Mouse (Mus musculus): ENCODE data around the gene Adam1b. TPM values are rescaled to one million over a fixed set of nuclear protein-coding genes. Genes with fewer than 3 reads are reported as not detected.

Adam1b gene
- not detected in 2 replicates for total RNA-seq (2014; rRNA removed; ENCODE audit: low replicate concordance)
- 0.14 TPM in 2 replicates for polyA plus RNA-seq (2015; fragmentation: Nextera tagmentation; extraction: Ambion mirVana)

DNA sequence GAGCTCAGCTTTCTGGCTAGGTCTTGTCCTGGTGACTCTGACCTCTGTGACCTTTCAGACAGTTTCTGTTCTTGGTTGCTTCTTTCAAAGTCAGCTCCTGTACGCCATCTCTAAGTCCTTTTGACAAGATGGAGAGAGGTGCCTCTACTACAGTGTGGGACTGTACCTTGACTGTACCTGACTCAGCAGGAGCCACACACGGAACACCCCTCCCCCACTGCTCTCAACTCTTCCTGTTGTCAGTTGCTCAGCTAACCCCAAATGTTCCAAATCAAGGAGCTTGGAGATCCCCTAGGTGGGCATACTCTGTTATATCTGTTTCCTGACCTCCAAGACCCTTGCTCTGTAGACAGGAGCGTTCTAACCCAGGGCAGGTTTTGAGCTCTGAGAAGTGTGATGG is at the start of gene Adam1b:
Gene Adam1b (minus strand): TSS at position 205 of the 400 bp plus-strand sequence.
- no peak for ATAC-seq (ENCODE audit: insufficient read depth, low read depth)
- no peak for TF ChIP-seq EP300 (IDR thresholded peaks at IDR 0.05; ENCODE audit: low read depth)
- no peak for TF ChIP-seq CTCF (IDR thresholded peaks at IDR 0.05; ENCODE audit: low read depth)
- 72% methylated on average over 3 of the region's 3 CpGs for WGBS
- Histone ChIP-seq H3K4me1 (ENCODE audit: control insufficient read depth, insufficient read depth) (peaks cover 5% of the 10 kb centered on the region; the same call in 1 of the 2 replicates), H3K9me3 (replicated peaks; ENCODE audit: control insufficient read depth, low read length) (no peaks in the 10 kb centered on the region), H3K36me3 (replicated peaks; ENCODE audit: control insufficient read depth, insufficient read depth, low read length) (no peaks in the 10 kb centered on the region), H3K27me3 (ENCODE audit: control insufficient read depth, insufficient read depth, low read length) (no peaks in the 10 kb centered on the region), H3K4me2 (ENCODE audit: low read depth, low read length) (no peak within 1 kb of the TSS), H3K27ac (ENCODE audit: low read depth) (no peak within 1 kb of the TSS), H3K4me3 (ENCODE audit: low read depth, low read length) (no peak within 1 kb of the TSS), H3K9ac (replicated peaks; ENCODE audit: low read depth, low read length) (no peak within 1 kb of the TSS)
- no peak for DNase-seq (ENCODE audit: low spot score)

DNA sequence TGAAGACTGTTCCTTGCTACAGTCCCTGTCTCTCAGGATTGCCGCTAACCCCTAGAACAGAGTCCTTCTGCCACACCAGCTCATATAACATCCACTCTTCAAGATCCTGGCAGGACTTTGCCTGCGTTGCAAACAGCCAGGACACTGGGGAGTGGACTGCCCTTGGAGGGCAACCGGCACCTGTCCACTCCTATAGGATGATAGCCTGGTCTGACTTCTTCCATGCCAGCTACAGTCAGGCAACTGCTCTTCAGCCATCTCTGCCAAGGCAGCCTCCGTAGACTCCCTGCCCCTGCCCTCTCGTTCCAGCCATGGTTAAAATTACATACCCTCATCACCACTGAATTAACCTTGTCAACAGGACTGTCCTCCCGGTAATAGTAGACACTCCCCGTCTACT is 46.0 kb upstream of the Adam1b start:
- Histone ChIP-seq H3K9ac (replicated peaks; ENCODE audit: low read depth, low read length) (no peak overlapping the region), H3K36me3 (replicated peaks; ENCODE audit: control insufficient read depth, insufficient read depth, low read length) (no peaks in the 10 kb centered on the region), H3K4me3 (ENCODE audit: low read depth, low read length) (no peak overlapping the region), H3K4me1 (ENCODE audit: control insufficient read depth, insufficient read depth) (peaks cover 10% of the 10 kb centered on the region), H3K27me3 (ENCODE audit: control insufficient read depth, insufficient read depth, low read length) (no peaks in the 10 kb centered on the region), H3K9me3 (replicated peaks; ENCODE audit: control insufficient read depth, low read length) (no peaks in the 10 kb centered on the region), H3K27ac (ENCODE audit: low read depth) (no peak overlapping the region), H3K4me2 (ENCODE audit: low read depth, low read length) (no peak overlapping the region)
- WGBS = 73% methylated on average over 7 of the region's 7 CpGs
- ATAC-seq (ENCODE audit: insufficient read depth, low read depth) (no peak), DNase-seq (ENCODE audit: low spot score) (no peak)
- TF ChIP-seq EP300 (IDR thresholded peaks at IDR 0.05; ENCODE audit: low read depth) = no peak
- no peak for TF ChIP-seq CTCF (IDR thresholded peaks at IDR 0.05; ENCODE audit: low read depth)

DNA sequence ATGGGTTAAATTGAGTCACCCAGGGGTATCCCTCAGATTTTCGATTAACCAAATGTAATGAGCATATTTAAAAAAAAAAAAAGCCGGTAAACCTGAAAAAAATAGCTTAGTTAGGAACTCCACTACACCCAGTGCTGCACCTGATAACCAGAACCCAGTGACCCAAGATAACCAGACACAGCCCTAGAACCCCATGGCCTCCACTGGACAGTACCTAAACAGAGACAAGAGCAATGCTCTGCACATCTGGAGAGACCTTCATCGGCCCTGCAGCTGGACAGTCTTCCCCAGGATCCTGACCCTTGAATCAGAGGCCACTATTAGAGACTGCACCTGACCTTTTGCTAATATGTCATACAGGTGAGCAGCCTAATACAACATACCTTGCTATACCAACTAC is 43.8 kb upstream of the Adam1b start:
- Histone ChIP-seq H3K9me3 (replicated peaks; ENCODE audit: control insufficient read depth, low read length) (no peaks in the 10 kb centered on the region), H3K9ac (replicated peaks; ENCODE audit: low read depth, low read length) (no peak overlapping the region), H3K27me3 (ENCODE audit: control insufficient read depth, insufficient read depth, low read length) (no peaks in the 10 kb centered on the region), H3K36me3 (replicated peaks; ENCODE audit: control insufficient read depth, insufficient read depth, low read length) (no peaks in the 10 kb centered on the region), H3K4me3 (ENCODE audit: low read depth, low read length) (no peak overlapping the region), H3K4me1 (ENCODE audit: control insufficient read depth, insufficient read depth) (peaks cover 14% of the 10 kb centered on the region), H3K4me2 (ENCODE audit: low read depth, low read length) (no peak overlapping the region), H3K27ac (ENCODE audit: low read depth) (no peak overlapping the region)
- WGBS = 93% methylated on average over 3 of the region's 3 CpGs
- DNase-seq (ENCODE audit: low spot score) (no peak), ATAC-seq (ENCODE audit: insufficient read depth, low read depth) (no peak)
- TF ChIP-seq CTCF (IDR thresholded peaks at IDR 0.05; ENCODE audit: low read depth) = no peak
- TF ChIP-seq EP300 (IDR thresholded peaks at IDR 0.05; ENCODE audit: low read depth) = no peak

DNA sequence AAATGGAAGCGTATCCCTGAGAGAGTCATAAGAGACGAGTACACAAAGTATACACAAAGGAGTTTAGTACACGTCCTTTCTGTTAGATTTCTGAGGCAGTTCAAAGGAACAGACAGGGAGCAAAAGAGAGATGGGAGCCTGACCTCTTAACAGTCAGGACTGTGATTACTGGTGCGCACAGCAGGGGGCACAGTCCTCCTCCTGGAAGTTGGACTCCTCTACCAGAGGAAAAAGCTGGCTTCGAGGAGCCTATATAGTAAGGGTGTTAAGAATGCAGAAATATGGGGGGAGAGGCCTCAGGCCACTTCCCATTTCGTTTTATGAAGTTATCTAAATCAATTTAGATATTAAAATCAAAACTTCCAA is 43.3 kb upstream of the Adam1b start:
- WGBS = 30% methylated on average over 6 of the region's 6 CpGs
- DNase-seq (ENCODE audit: low spot score) (peak; percentile 65), ATAC-seq (ENCODE audit: insufficient read depth, low read depth) (peak; percentile 25; the same call in 1 of the 2 replicates)
- Histone ChIP-seq H3K27ac (ENCODE audit: low read depth) (peak overlapping the region; percentile 97; the same call in 1 of the 2 replicates), H3K4me3 (ENCODE audit: low read depth, low read length) (peak overlapping the region; percentile 82), H3K4me1 (ENCODE audit: control insufficient read depth, insufficient read depth) (peaks cover 14% of the 10 kb centered on the region), H3K9ac (replicated peaks; ENCODE audit: low read depth, low read length) (peak overlapping the region; percentile 99; the same call in 1 of the 2 replicates), H3K27me3 (ENCODE audit: control insufficient read depth, insufficient read depth, low read length) (no peaks in the 10 kb centered on the region), H3K9me3 (replicated peaks; ENCODE audit: control insufficient read depth, low read length) (no peaks in the 10 kb centered on the region), H3K4me2 (ENCODE audit: low read depth, low read length) (peak overlapping the region; percentile 81), H3K36me3 (replicated peaks; ENCODE audit: control insufficient read depth, insufficient read depth, low read length) (no peaks in the 10 kb centered on the region)
- TF ChIP-seq EP300 (IDR thresholded peaks at IDR 0.05; ENCODE audit: low read depth) (no peak), CTCF (IDR thresholded peaks at IDR 0.05; ENCODE audit: low read depth) (peak; percentile 60)

DNA sequence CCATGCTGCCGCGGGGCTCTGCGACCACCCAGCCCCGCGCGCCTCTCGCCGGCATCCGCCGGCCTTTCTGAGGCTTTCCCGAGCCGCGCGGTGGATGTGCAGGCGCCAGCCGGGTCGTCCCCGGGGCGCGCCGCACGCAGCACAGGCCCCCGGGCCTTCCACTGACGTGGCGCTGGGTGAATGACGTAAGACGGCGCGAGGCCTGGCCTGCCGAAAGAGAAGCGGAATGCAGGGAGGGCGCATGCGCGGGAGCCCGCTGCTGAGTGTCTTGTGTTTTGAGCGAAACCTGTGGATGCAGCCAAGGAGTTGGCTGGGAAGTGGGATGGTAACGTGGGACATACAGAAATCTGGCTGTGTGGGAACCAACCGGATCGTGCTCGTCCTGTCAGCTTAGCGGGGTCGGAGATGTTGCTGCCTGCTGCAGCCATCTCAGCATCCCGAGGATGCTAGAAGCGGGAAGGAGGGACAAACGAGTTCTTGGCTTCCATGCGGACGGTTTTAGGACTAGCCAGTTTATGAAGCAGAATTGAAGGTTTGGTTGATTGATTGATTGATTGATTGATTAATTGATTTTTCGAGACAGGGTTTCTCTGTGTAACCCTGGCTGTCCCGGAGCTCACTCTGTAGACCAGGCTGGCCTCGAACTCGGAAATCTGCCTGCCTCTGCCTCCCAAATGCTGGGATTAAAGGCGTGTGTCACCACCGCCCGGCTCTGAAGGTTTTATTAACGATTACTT is 42.7 kb upstream of the Adam1b start, which contains the start of gene Mapkapk5:
Gene Mapkapk5 (minus strand): TSS at position 113 of the 737 bp plus-strand sequence.
- H3K27ac ChIP-seq (ENCODE audit: low read depth) = peak within 1 kb of the TSS; percentile 97
- ATAC-seq (ENCODE audit: insufficient read depth, low read depth) (peak; percentile 92), DNase-seq (ENCODE audit: low spot score) (peak; percentile 91)
- TF ChIP-seq EP300 (IDR thresholded peaks at IDR 0.05; ENCODE audit: low read depth) (no peak; the same call in 1 of the 2 replicates), CTCF (IDR thresholded peaks at IDR 0.05; ENCODE audit: low read depth) (no peak)
- peak within 1 kb of the TSS; percentile 82 for H3K4me3 ChIP-seq (ENCODE audit: low read depth, low read length)
- H3K4me1 ChIP-seq (ENCODE audit: control insufficient read depth, insufficient read depth) = peaks cover 14% of the 10 kb centered on the region
- H3K9me3 ChIP-seq (replicated peaks; ENCODE audit: control insufficient read depth, low read length) = no peaks in the 10 kb centered on the region
- no peaks in the 10 kb centered on the region for H3K27me3 ChIP-seq (ENCODE audit: control insufficient read depth, insufficient read depth, low read length)
- peak within 1 kb of the TSS; percentile 99 for H3K9ac ChIP-seq (replicated peaks; ENCODE audit: low read depth, low read length)
- no peaks in the 10 kb centered on the region for H3K36me3 ChIP-seq (replicated peaks; ENCODE audit: control insufficient read depth, insufficient read depth, low read length)
- WGBS = 1% methylated on average over 55 of the region's 55 CpGs
- H3K4me2 ChIP-seq (ENCODE audit: low read depth, low read length) = peak within 1 kb of the TSS; percentile 81
